Mouse (Mus musculus): Measurements from ENCODE around the gene Aspa. TPM values are rescaled to one million over a fixed set of nuclear protein-coding genes. Genes with fewer than 3 reads are reported as not detected.

Aspa gene
- polyA plus RNA-seq, 1 experiment from 2014 or later, result 0.60 TPM

Other genes starting within 250 kb of the Aspa start
- gene Itgae, start 239.0 kb downstream of the Aspa start, polyA plus RNA-seq (2016; fragmentation: Nextera tagmentation; extraction: Ambion mirVana), result 0.50 and 0.51 TPM in 2 replicates
- gene Haspin, start 191.3 kb downstream of the Aspa start, polyA plus RNA-seq (2016; fragmentation: Nextera tagmentation; extraction: Ambion mirVana), result 18.2 and 18.4 TPM in 2 replicates
- 0.42 and 0.60 TPM in 2 replicates for gene P2rx5, start 169.2 kb downstream of the Aspa start, polyA plus RNA-seq (2016; fragmentation: Nextera tagmentation; extraction: Ambion mirVana)
- gene Emc6, start 152.6 kb downstream of the Aspa start, polyA plus RNA-seq (2016; fragmentation: Nextera tagmentation; extraction: Ambion mirVana), result 99.7 and 104 TPM in 2 replicates
- gene Tax1bp3, start 152.5 kb downstream of the Aspa start, polyA plus RNA-seq (2016; fragmentation: Nextera tagmentation; extraction: Ambion mirVana), result 206 and 211 TPM in 2 replicates
- 24.5 and 26.5 TPM in 2 replicates for gene Ctns, start 130.6 kb downstream of the Aspa start, polyA plus RNA-seq (2016; fragmentation: Nextera tagmentation; extraction: Ambion mirVana)
- 2.0 and 2.1 TPM in 2 replicates for gene Shpk, start 130.1 kb downstream of the Aspa start, polyA plus RNA-seq (2016; fragmentation: Nextera tagmentation; extraction: Ambion mirVana)
- 0.19 and 0.27 TPM in 2 replicates for gene Trpv1, start 95.3 kb downstream of the Aspa start, polyA plus RNA-seq (2016; fragmentation: Nextera tagmentation; extraction: Ambion mirVana)
- 0.08 and 0.12 TPM in 2 replicates for gene Trpv3, start 62.2 kb downstream of the Aspa start, polyA plus RNA-seq (2016; fragmentation: Nextera tagmentation; extraction: Ambion mirVana)
- not detected in 2 replicates for gene Gm49340, start 145 bp upstream of the Aspa start, polyA plus RNA-seq (2016; fragmentation: Nextera tagmentation; extraction: Ambion mirVana)
- gene Spata22, start 145 bp upstream of the Aspa start, polyA plus RNA-seq (2016; fragmentation: Nextera tagmentation; extraction: Ambion mirVana), result not detected in 2 replicates
- gene Olfr20, start 21.2 kb upstream of the Aspa start, polyA plus RNA-seq (2016; fragmentation: Nextera tagmentation; extraction: Ambion mirVana), result not detected in 2 replicates
- gene Olfr376, start 41.6 kb upstream of the Aspa start, polyA plus RNA-seq (2016; fragmentation: Nextera tagmentation; extraction: Ambion mirVana), result not detected in 2 replicates
- gene Olfr1, start 70.0 kb upstream of the Aspa start, polyA plus RNA-seq (2016; fragmentation: Nextera tagmentation; extraction: Ambion mirVana), result not detected in 2 replicates
- not detected in 2 replicates for gene Olfr378, start 98.9 kb upstream of the Aspa start, polyA plus RNA-seq (2016; fragmentation: Nextera tagmentation; extraction: Ambion mirVana)
- gene Olfr380, start 127.9 kb upstream of the Aspa start, polyA plus RNA-seq (2016; fragmentation: Nextera tagmentation; extraction: Ambion mirVana), result not detected in 2 replicates
- gene Olfr381, start 162.0 kb upstream of the Aspa start, polyA plus RNA-seq (2016; fragmentation: Nextera tagmentation; extraction: Ambion mirVana), result not detected in 2 replicates
- gene Olfr382, start 187.6 kb upstream of the Aspa start, polyA plus RNA-seq (2016; fragmentation: Nextera tagmentation; extraction: Ambion mirVana), result not detected in 2 replicates

All from embryonic facial prominence, embryonic 12.5 days (tissue).